ENCODE assay signal across 15 mouse cellular contexts in genomic region chr12:8975076-8975475, GRCm38 (mm10). TPM values are rescaled to one million over a fixed set of nuclear protein-coding genes. Genes with fewer than 3 reads are reported as not detected.
DNase-seq lines count a peak whose midpoint lies in the region; ATAC-seq and TF ChIP-seq lines count a peak whose summit lies in the region.
"Had no signal": no experiment of that assay in that cellular context is flagged by ENCODE, and none has a peak within 500 bp of the region (broad histone marks: within the 10 kb centered on the region; RNA-seq: fewer than 3 reads in every experiment).

No protein-coding gene starts in this region.

- H3K36me3 ChIP-seq in forebrain, embryonic 15.5 days: peaks cover 15% of the 10 kb centered on the region
- H3K36me3 ChIP-seq in midbrain, embryonic 13.5 days: peaks cover 17% of the 10 kb centered on the region

- H3K9me3 ChIP-seq in forebrain, embryonic 15.5 days: no peaks in the 10 kb centered on the region
- H3K9me3 ChIP-seq in midbrain, embryonic 13.5 days: no peaks in the 10 kb centered on the region

- no peak for ATAC-seq in forebrain, embryonic 15.5 days (replicated peaks)
- ATAC-seq in midbrain, embryonic 13.5 days: no peak
- ATAC-seq: activated CD4-positive, CD25-positive, alpha-beta regulatory T cell, adult 4 months had no signal

- TF ChIP-seq CTCF in gastrocnemius, adult 2 months (IDR thresholded peaks at IDR 0.05): 0 out of 2 replicates have a peak, but pooled peaks have one; percentile 11

- no peak overlapping the region for H3K27ac ChIP-seq in gastrocnemius, adult 2 months
- H3K27ac ChIP-seq in forebrain, embryonic 15.5 days (replicated peaks): no peak overlapping the region
- no peak overlapping the region for H3K27ac ChIP-seq in midbrain, embryonic 13.5 days

- peaks cover 21% of the 10 kb centered on the region for H3K4me1 ChIP-seq in forebrain, embryonic 15.5 days
- peaks cover 16% of the 10 kb centered on the region for H3K4me1 ChIP-seq in midbrain, embryonic 13.5 days (replicated peaks)

- intact Hi-C loops in gastrocnemius, adult 2 months (cut with DNase I): no loop called here

- H3K9ac ChIP-seq in forebrain, embryonic 15.5 days (replicated peaks): no peak overlapping the region
- no peak overlapping the region for H3K9ac ChIP-seq in midbrain, embryonic 13.5 days (replicated peaks)

- 77% methylated on average over 3 of the region's 3 CpGs for WGBS in forebrain, embryonic 15.5 days
- WGBS in midbrain, embryonic 13.5 days: 92% methylated on average over 3 of the region's 3 CpGs

- no peak overlapping the region; the same call in 1 of the 2 replicates for H3K4me2 ChIP-seq in forebrain, embryonic 15.5 days (replicated peaks)
- H3K4me2 ChIP-seq in midbrain, embryonic 13.5 days (replicated peaks): peak overlapping the region; percentile 70

- DNase-seq in gastrocnemius, adult 2 months: no peak
- DNase-seq in gastrocnemius, adult 8-10 months (ENCODE audit: low spot score in 2 of 2): no peak
- peak; percentile 61 for DNase-seq in ES-CJ7 (ENCODE audit: low read depth, low spot score)
- DNase-seq in frontal cortex, postnatal 36 days (ENCODE audit: low spot score in 2 of 2): no peak
- no peak for DNase-seq in cerebellum, adult 9-11 months
- DNase-seq in adrenal gland, postnatal 10 days: no peak
- DNase-seq: B cell, adult 2 months; kidney, adult 9 months; liver; retina, postnatal 1 day had no signal

- H3K27me3 ChIP-seq in forebrain, embryonic 15.5 days: no peaks in the 10 kb centered on the region
- no peaks in the 10 kb centered on the region for H3K27me3 ChIP-seq in midbrain, embryonic 13.5 days

- H3K4me3 ChIP-seq in gastrocnemius, adult 2 months: no peak overlapping the region
- H3K4me3 ChIP-seq in forebrain, embryonic 15.5 days: peak overlapping the region; percentile 81; the same call in 1 of the 2 replicates
- peak overlapping the region; percentile 71 for H3K4me3 ChIP-seq in midbrain, embryonic 13.5 days (replicated peaks)

RNA-seq across cellular contexts. Expression of gene Wdr35, which starts 1.4 kb away (rescaled TPM):
- total RNA-seq in gastrocnemius, adult 2 months (2021): 10 to 100 TPM in 1 of 2 experiments, 1 to 10 TPM in 1; 8.8 to 11.8 TPM
- total RNA-seq in gastrocnemius, adult 8-10 months (2022): 10 to 100 TPM in 2 of 4 experiments, 1 to 10 TPM in 2; 8.4 to 10.7 (median 9.5) TPM
- polyA plus RNA-seq in forebrain, embryonic 15.5 days (2015; fragmentation: Nextera tagmentation; extraction: Ambion mirVana): 23.5 and 24.4 TPM in 2 replicates
- 23.9 and 24.4 TPM in 2 replicates for polyA plus RNA-seq in midbrain, embryonic 13.5 days (2015; fragmentation: Nextera tagmentation; extraction: Ambion mirVana)
- 10 to 100 TPM; 12.4 to 15.4 TPM for total RNA-seq in adrenal gland, postnatal 10 days (2021)

RNA-seq across cellular contexts. Expression of gene Matn3, which starts 27.3 kb away (rescaled TPM):
- under 1 TPM in 1 of 2 experiments, not detected in 1; 0.36 TPM for total RNA-seq in gastrocnemius, adult 2 months (2021)
- total RNA-seq in gastrocnemius, adult 8-10 months (2022): under 1 TPM in 1 of 4 experiments, not detected in 3; 0.12 TPM
- polyA plus RNA-seq in forebrain, embryonic 15.5 days (2015; fragmentation: Nextera tagmentation; extraction: Ambion mirVana): 0.08 and 0.10 TPM in 2 replicates
- polyA plus RNA-seq in midbrain, embryonic 13.5 days (2015; fragmentation: Nextera tagmentation; extraction: Ambion mirVana): 0.16 and 0.17 TPM in 2 replicates
- total RNA-seq in adrenal gland, postnatal 10 days (2021): under 1 TPM in 1 of 2 experiments, not detected in 1; 0.30 TPM
- total RNA-seq: heart, adult 8-10 months; megakaryocyte, adult 5-6 weeks had no signal
- polyA plus RNA-seq: activated CD4-positive, CD25-positive, alpha-beta regulatory T cell, adult 4 months had no signal

RNA-seq across cellular contexts. Expression of gene Laptm4a, which starts 53.6 kb away (rescaled TPM):
- total RNA-seq in gastrocnemius, adult 2 months (2021): 100 to 1,000 TPM; 195 to 263 TPM
- total RNA-seq in gastrocnemius, adult 8-10 months (2022): 100 to 1,000 TPM; 221 to 236 (median 226) TPM
- polyA plus RNA-seq in forebrain, embryonic 15.5 days (2015; fragmentation: Nextera tagmentation; extraction: Ambion mirVana): 258 and 292 TPM in 2 replicates
- polyA plus RNA-seq in midbrain, embryonic 13.5 days (2015; fragmentation: Nextera tagmentation; extraction: Ambion mirVana): 207 and 221 TPM in 2 replicates
- total RNA-seq in adrenal gland, postnatal 10 days (2021): 100 to 1,000 TPM; 391 to 397 TPM

RNA-seq across cellular contexts. Expression of gene Ttc32, which starts 54.7 kb away (rescaled TPM):
- 10 to 100 TPM; 25.2 to 27.6 TPM for total RNA-seq in gastrocnemius, adult 2 months (2021)
- 10 to 100 TPM; 24.7 to 26.7 (median 25.9) TPM for total RNA-seq in gastrocnemius, adult 8-10 months (2022)
- polyA plus RNA-seq in forebrain, embryonic 15.5 days (2015; fragmentation: Nextera tagmentation; extraction: Ambion mirVana): 11.4 and 13.8 TPM in 2 replicates
- polyA plus RNA-seq in midbrain, embryonic 13.5 days (2015; fragmentation: Nextera tagmentation; extraction: Ambion mirVana): 15.5 and 16.8 TPM in 2 replicates
- 10 to 100 TPM; 15.6 to 15.7 TPM for total RNA-seq in adrenal gland, postnatal 10 days (2021)
